Mouse (Mus musculus) neural tube, embryonic 12.5 days (tissue): ENCODE measurements around the gene Snrpa1. TPM values are rescaled to one million over a fixed set of nuclear protein-coding genes. Genes with fewer than 3 reads are reported as not detected.

ENCODE experiments used
- ATAC-seq: fragments of 200-750 bp; cut with Nextera tagmentation; 2 replicates; pipeline ENCODE4 v1.8.0; 2017; ENCODE audit warnings: low read depth, mild to moderate bottlenecking, moderate TSS enrichment, moderate library complexity; ENCODE audit not compliant: low FRiP score
- H3K27ac ChIP-seq: fragments of 300-500 bp; sonication (generic); 2 replicates; pipeline ENCODE4 v1.5.1; 2016
- H3K27me3 ChIP-seq: fragments of 300-500 bp; sonication (generic); replicated peaks from 2 replicates; pipeline ENCODE4 v1.6.1; 2016; ENCODE audit warnings: mild to moderate bottlenecking
- H3K36me3 ChIP-seq: fragments of 300-500 bp; sonication (generic); 2 replicates; pipeline ENCODE4 v1.6.1; 2016; ENCODE audit warnings: mild to moderate bottlenecking
- H3K4me1 ChIP-seq: fragments of 300-500 bp; sonication (generic); 2 replicates; pipeline ENCODE4 v1.6.1; 2016
- H3K4me2 ChIP-seq: fragments of 300-500 bp; sonication (generic); replicated peaks from 2 replicates; pipeline ENCODE4 v1.6.1; 2016; ENCODE audit warnings: mild to moderate bottlenecking
- H3K4me3 ChIP-seq: fragments of 300-500 bp; sonication (generic); 2 replicates; pipeline ENCODE4 v1.5.1; 2016
- H3K9ac ChIP-seq: fragments of 300-500 bp; sonication (generic); 2 replicates; pipeline ENCODE4 v1.6.1; 2016; ENCODE audit warnings: mild to moderate bottlenecking
- H3K9me3 ChIP-seq: fragments of 300-500 bp; sonication (generic); 2 replicates; pipeline ENCODE4 v1.6.1; 2016; ENCODE audit warnings: mild to moderate bottlenecking
- WGBS: fragments of 180-500 bp; shearing (Covaris S2); methylation state at CpG from one replicate; pipeline ENCODE4 v1.1.7; 2016; 5-methylcytosine and 5-hydroxymethylcytosine counted together
- polyA plus RNA-seq: library from polyadenylated mRNA; unstranded; fragments of >200 nt; fragmentation: Nextera tagmentation; extraction: Ambion mirVana; gene quantifications from 2 replicates; pipeline ENCODE4 v1.2.1, GENCODE M21; 2016

Gene Snrpa1
- 177 and 183 TPM in 2 replicates for polyA plus RNA-seq

GRCm38 (mm10) chr7:66058703-66059102 is at the start of gene Snrpa1:
Snrpa1 (plus strand) TSS chr7:66059003.
- H3K4me2 ChIP-seq = peak within 1 kb of the TSS; percentile 85
- peak within 1 kb of the TSS; percentile 97 for H3K4me3 ChIP-seq
- H3K4me1 ChIP-seq = peaks cover 9% of the 10 kb centered on the region
- no peak for ATAC-seq
- no peaks in the 10 kb centered on the region for H3K9me3 ChIP-seq
- H3K9ac ChIP-seq = peak within 1 kb of the TSS; percentile 89
- no peak within 1 kb of the TSS for H3K27ac ChIP-seq
- 86% methylated on average over 1 of the region's 1 CpGs for WGBS
- peaks cover 10% of the 10 kb centered on the region for H3K36me3 ChIP-seq
- H3K27me3 ChIP-seq = no peaks in the 10 kb centered on the region

- no peaks in the 10 kb centered on the region for H3K27me3 ChIP-seq
- 76% methylated on average over 6 of the region's 6 CpGs for WGBS
- H3K4me2 ChIP-seq = no peak overlapping the region
- no peak overlapping the region for H3K27ac ChIP-seq
- no peak overlapping the region for H3K9ac ChIP-seq
- no peaks in the 10 kb centered on the region for H3K4me1 ChIP-seq
- no peak for ATAC-seq
- no peak overlapping the region for H3K4me3 ChIP-seq
- no peaks in the 10 kb centered on the region for H3K36me3 ChIP-seq
- H3K9me3 ChIP-seq = no peaks in the 10 kb centered on the region
These were observed 48.3 kb upstream of the Snrpa1 start for GRCm38 (mm10) chr7:66010518-66010917.

DNA sequence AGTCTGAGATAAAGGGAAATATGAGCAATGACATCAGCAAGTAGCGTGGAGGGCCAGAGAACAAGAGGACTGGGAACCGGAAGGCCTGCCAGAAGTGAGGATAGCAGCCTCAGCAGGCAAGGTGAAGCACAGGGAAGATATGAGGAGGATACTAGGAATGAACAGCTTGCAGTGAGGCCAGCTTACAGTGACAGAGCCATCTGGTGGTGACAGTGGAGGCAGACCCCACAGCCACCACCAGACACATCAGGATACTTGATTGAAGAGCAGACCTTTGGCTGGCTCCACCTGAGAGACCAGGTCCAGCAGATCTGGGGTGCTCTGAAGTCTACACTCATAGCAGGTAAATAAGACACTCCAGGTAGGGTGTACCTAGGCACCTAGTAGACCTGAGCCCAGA is 31.1 kb upstream of the Snrpa1 start:
- Histone ChIP-seq H3K4me2 (no peak overlapping the region), H3K9ac (no peak overlapping the region), H3K4me1 (peaks cover 7% of the 10 kb centered on the region; the same call in 1 of the 2 replicates), H3K27me3 (no peaks in the 10 kb centered on the region), H3K36me3 (no peaks in the 10 kb centered on the region), H3K4me3 (no peak overlapping the region), H3K9me3 (no peaks in the 10 kb centered on the region), H3K27ac (no peak overlapping the region)
- ATAC-seq = no peak
- WGBS = 86% methylated on average over 2 of the region's 2 CpGs

DNA sequence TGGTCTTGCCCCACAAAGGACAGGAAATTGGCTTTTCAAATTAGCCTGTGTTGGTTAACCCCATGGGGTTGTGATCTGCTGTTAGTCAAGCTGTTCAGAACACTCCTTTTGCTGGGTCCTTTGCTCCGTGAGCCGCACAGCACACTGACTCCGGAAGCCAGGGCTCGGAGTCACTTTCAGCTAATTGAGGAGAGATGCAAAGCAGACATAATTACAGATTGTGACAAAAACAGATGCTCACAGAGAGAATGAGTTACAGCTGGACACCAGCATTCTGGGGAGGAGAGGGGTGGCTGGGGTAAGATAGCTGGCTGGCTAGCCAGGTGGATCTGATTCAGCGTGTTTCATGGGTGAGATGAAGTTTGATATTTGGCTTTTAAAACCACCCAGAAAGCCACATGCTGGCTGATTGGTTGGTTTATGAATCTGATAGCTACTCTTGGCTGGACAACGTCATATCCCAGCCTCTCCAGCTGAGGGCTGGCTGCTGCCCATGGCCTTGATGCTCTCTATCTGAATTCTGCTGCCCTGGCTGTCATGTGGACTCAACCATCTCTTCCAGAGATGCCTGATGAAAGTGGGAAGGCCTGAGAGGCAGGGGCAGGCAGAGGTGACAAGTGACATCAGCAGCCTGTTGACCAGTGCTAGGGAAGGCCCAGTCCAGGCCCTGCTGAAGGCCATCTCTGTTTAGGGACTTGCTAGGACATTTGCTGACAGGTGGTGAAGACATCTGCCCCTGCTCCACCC is 29.9 kb upstream of the Snrpa1 start:
- Histone ChIP-seq H3K27ac (no peak overlapping the region), H3K27me3 (no peaks in the 10 kb centered on the region), H3K4me1 (peaks cover 7% of the 10 kb centered on the region; the same call in 1 of the 2 replicates), H3K4me2 (no peak overlapping the region), H3K9me3 (no peaks in the 10 kb centered on the region), H3K9ac (no peak overlapping the region), H3K4me3 (no peak overlapping the region), H3K36me3 (no peaks in the 10 kb centered on the region)
- 51% methylated on average over 6 of the region's 6 CpGs for WGBS
- no peak for ATAC-seq

DNA sequence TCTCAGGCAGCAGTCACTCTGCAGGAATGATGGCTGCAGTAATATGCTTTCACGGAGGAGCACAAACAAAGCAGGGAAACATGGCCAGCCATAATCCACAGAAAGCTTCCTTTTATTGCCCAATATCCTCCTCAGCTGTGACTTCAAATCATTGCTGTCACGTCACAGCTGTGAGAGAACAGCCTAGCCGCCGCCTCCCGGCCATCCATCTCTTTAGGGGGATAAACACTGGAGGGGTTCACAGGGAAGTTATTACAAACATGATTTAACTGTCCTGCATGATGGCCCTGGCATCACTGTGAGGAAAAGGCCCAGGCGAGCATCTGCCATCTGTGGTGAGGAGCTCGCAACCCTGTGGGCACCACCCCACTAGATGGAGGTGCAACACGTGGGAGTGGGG is 22.0 kb upstream of the Snrpa1 start:
- Histone ChIP-seq H3K4me2 (no peak overlapping the region), H3K9ac (no peak overlapping the region), H3K4me1 (peaks cover 3% of the 10 kb centered on the region; the same call in 1 of the 2 replicates), H3K27me3 (0 out of 2 replicates have a peak, but pooled peaks cover 2% of the 10 kb centered on the region), H3K36me3 (no peaks in the 10 kb centered on the region), H3K9me3 (no peaks in the 10 kb centered on the region), H3K27ac (no peak overlapping the region), H3K4me3 (no peak overlapping the region)
- WGBS = 50% methylated on average over 8 of the region's 8 CpGs
- ATAC-seq = no peak

DNA sequence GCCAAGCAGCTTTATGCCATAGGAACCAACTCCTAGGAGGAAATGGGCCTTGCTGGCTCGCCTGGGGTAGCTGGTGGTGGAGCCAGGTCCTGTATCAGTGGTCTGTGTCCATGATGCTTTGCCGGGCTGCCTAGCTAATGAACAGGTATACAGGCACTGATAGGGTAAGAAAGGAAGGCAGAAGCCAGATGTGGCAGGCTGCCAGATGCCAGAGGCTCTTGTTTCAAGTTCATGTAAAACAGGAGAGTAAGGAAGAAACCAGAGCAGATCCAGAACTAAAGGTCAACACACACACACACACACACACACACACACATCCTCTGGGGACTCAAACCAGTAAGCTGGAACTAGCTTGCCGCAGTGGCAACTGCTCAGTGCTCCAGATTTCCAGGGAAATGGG is 20.5 kb upstream of the Snrpa1 start:
- no peaks in the 10 kb centered on the region for H3K9me3 ChIP-seq

DNA sequence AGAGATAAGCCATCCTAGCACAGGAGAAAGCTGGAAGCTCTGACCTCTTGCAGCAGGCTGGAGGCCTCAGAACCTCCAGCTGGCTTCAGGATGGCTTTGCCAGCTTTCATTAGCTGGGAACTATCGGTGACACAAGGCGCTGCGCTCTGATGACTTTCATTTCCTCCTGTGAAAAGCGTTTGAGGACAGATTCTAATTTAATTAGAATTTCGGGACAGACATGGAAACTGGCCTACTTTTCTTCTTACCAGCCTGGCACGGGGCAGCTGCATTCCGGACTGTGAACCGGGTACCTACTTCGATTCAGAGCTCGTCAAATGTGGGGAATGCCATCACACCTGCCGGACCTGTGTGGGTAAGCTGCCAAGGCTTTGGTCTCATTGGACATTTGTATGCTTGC is 20.1 kb upstream of the Snrpa1 start:
- Histone ChIP-seq H3K9me3 (no peaks in the 10 kb centered on the region), H3K27me3 (0 out of 2 replicates have a peak, but pooled peaks cover 2% of the 10 kb centered on the region), H3K9ac (no peak overlapping the region), H3K4me3 (no peak overlapping the region), H3K4me2 (no peak overlapping the region), H3K36me3 (no peaks in the 10 kb centered on the region), H3K4me1 (peaks cover 5% of the 10 kb centered on the region), H3K27ac (no peak overlapping the region)
- no peak for ATAC-seq
- WGBS = 82% methylated on average over 11 of the region's 11 CpGs

More for the DNA sequence above, 20.5 kb upstream of the Snrpa1 start:
- no peak for ATAC-seq
- Histone ChIP-seq H3K27me3 (0 out of 2 replicates have a peak, but pooled peaks cover 2% of the 10 kb centered on the region), H3K36me3 (no peaks in the 10 kb centered on the region), H3K4me1 (peaks cover 3% of the 10 kb centered on the region; the same call in 1 of the 2 replicates), H3K27ac (no peak overlapping the region), H3K4me3 (no peak overlapping the region), H3K9ac (no peak overlapping the region), H3K4me2 (no peak overlapping the region)
- WGBS = 76% methylated on average over 3 of the region's 3 CpGs

DNA sequence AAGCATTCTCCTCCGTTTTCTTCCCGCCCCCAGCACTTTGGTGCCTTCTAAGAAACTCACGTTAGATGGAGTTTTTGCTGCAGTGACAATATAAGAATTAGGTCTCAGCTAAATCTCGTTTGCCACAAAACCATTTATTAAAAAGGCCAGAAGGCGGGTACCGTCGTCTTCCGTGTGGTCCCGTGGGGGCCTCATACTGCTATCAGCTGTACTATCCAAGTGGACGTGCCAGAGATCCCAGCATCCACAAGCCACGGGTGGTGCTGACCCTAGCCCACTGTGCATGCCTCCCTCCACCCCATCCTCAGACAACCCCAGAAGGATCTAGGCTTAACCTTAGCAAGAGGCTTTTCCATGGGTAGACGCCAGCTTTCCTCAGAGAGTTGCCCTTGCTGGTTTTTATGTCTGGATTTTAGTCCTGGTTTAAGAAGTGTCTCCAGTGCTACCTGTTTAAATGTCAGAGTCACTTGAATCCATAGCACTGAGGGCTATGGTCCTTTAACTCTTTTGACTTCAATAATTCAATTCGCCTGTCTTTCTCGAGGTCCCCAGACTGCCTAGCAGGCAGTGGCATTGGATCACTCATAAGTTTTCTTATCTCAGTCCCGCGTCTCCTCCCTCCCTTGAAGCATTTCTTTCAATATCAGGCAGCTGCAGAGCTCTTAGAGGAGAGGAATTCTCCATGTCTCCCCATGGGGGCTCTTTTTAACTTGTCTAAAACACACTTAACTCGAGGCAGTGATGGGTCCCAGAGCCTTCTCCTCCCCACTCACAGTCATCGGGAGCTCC is 18.6 kb upstream of the Snrpa1 start:
- peaks cover 20% of the 10 kb centered on the region for H3K4me1 ChIP-seq
- ATAC-seq = no peak
- H3K4me2 ChIP-seq = no peak overlapping the region
- H3K27ac ChIP-seq = no peak overlapping the region
- H3K27me3 ChIP-seq = 0 out of 2 replicates have a peak, but pooled peaks cover 2% of the 10 kb centered on the region
- no peaks in the 10 kb centered on the region for H3K36me3 ChIP-seq
- 81% methylated on average over 18 of the region's 18 CpGs for WGBS
- H3K4me3 ChIP-seq = no peak overlapping the region
- no peaks in the 10 kb centered on the region for H3K9me3 ChIP-seq
- H3K9ac ChIP-seq = no peak overlapping the region

- Histone ChIP-seq H3K27me3 (no peaks in the 10 kb centered on the region; the same call in 1 of the 2 replicates), H3K4me3 (no peak within 1 kb of the TSS), H3K27ac (no peak within 1 kb of the TSS), H3K9ac (no peak within 1 kb of the TSS), H3K4me2 (no peak within 1 kb of the TSS), H3K9me3 (no peaks in the 10 kb centered on the region), H3K36me3 (no peaks in the 10 kb centered on the region), H3K4me1 (peaks cover 37% of the 10 kb centered on the region)
- no peak for ATAC-seq
- 74% methylated on average over 10 of the region's 10 CpGs for WGBS
These were observed 15.0 kb upstream of the Snrpa1 start, which contains the start of gene Gm45213 for GRCm38 (mm10) chr7:66043552-66044459. Gm45213 (plus strand) TSS chr7:66043602.

DNA sequence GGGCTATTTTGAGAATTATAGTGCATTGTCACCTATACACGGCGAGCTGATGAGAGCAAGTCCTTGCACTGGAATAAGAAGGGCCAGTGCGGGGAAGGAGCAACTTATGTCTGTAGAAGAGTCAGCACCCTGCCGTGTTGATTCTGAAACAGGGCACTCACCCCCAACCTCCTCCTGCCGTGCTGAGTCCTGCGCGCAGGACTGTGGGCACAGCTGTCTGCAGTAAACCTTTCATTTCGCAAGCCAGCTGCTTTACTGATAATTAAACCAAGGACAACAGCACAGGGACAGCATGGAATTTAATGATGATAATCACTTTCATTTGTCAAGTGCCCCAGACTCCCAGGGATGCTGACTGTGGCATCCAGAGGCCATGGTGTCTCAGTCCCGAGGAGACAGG is 14.2 kb upstream of the Snrpa1 start:
- 16% methylated on average over 9 of the region's 9 CpGs for WGBS
- no peak overlapping the region for H3K9ac ChIP-seq
- H3K27ac ChIP-seq = no peak overlapping the region
- H3K27me3 ChIP-seq = no peaks in the 10 kb centered on the region; the same call in 1 of the 2 replicates
- H3K4me3 ChIP-seq = no peak overlapping the region
- no peaks in the 10 kb centered on the region for H3K36me3 ChIP-seq
- H3K9me3 ChIP-seq = no peaks in the 10 kb centered on the region
- no peak overlapping the region for H3K4me2 ChIP-seq
- peaks cover 37% of the 10 kb centered on the region for H3K4me1 ChIP-seq
- no peak for ATAC-seq

GRCm38 (mm10) chr7:66046921-66047918 is 11.6 kb upstream of the Snrpa1 start:
- Histone ChIP-seq H3K36me3 (no peaks in the 10 kb centered on the region), H3K9me3 (no peaks in the 10 kb centered on the region), H3K4me1 (peaks cover 34% of the 10 kb centered on the region), H3K9ac (no peak overlapping the region), H3K27ac (no peak overlapping the region), H3K4me2 (no peak overlapping the region), H3K27me3 (no peaks in the 10 kb centered on the region; the same call in 1 of the 2 replicates), H3K4me3 (no peak overlapping the region)
- ATAC-seq = no peak
- 63% methylated on average over 17 of the region's 17 CpGs for WGBS
